Mouse (Mus musculus) embryonic facial prominence, embryonic 15.5 days (tissue): ENCODE measurements around the gene Kansl2. TPM values are rescaled to one million over a fixed set of nuclear protein-coding genes. Genes with fewer than 3 reads are reported as not detected.

Experiments used
- microRNA-seq: library from miRNA; unstranded; fragments of <30 nt; microRNA quantifications from one replicate; pipeline ENCODE4, GENCODE M21; 2016; ENCODE audit warnings: borderline number of aligned reads
- polyA plus RNA-seq: library from polyadenylated mRNA; unstranded; fragments of >200 nt; fragmentation: Nextera tagmentation; extraction: Ambion mirVana; gene quantifications from 2 replicates; pipeline ENCODE4 v1.2.1, GENCODE M21; 2015

The Kansl2 gene
- polyA plus RNA-seq, 1 experiment from 2014 or later = 101 TPM

Small RNA genes within 50 kb of the gene (microRNA-seq; reads per million reads assigned to microRNA genes)
- not detected for gene Mir1291

Other genes with a start within 250 kb of the Kansl2 start
- 0.75 and 0.83 TPM in 2 replicates for gene Zfp641, start 238.1 kb downstream of the Kansl2 start, polyA plus RNA-seq
- not detected in 2 replicates for gene Olfr285, start 216.9 kb downstream of the Kansl2 start, polyA plus RNA-seq
- gene Olfr284, start 193.3 kb downstream of the Kansl2 start, polyA plus RNA-seq = 0.67 and 0.87 TPM in 2 replicates
- gene Olfr283, start 153.3 kb downstream of the Kansl2 start, polyA plus RNA-seq = 0.19 TPM in 1 of 2 replicates, not detected in the other
- 0.51 TPM in 1 of 2 replicates, not detected in the other for gene Olfr282, start 103.0 kb downstream of the Kansl2 start, polyA plus RNA-seq
- gene Olfr281, start 81.7 kb downstream of the Kansl2 start, polyA plus RNA-seq = 0.07 TPM in 1 of 2 replicates, not detected in the other
- not detected in 2 replicates for gene OR5BS1P, start 64.4 kb downstream of the Kansl2 start, polyA plus RNA-seq
- not detected in 2 replicates for gene Lalba, start 51.5 kb downstream of the Kansl2 start, polyA plus RNA-seq
- gene Olfr279, start 41.9 kb downstream of the Kansl2 start, polyA plus RNA-seq = 0.03 TPM in 1 of 2 replicates, not detected in the other
- 54.7 and 57.5 TPM in 2 replicates for gene Ccnt1, start 36.7 kb upstream of the Kansl2 start, polyA plus RNA-seq
- 0.43 TPM in 1 of 2 replicates, not detected in the other for gene 4930415O20Rik, start 36.7 kb upstream of the Kansl2 start, polyA plus RNA-seq
- 18.1 and 19.6 TPM in 2 replicates for gene Adcy6, start 75.8 kb upstream of the Kansl2 start, polyA plus RNA-seq
- gene Cacnb3, start 96.6 kb upstream of the Kansl2 start, polyA plus RNA-seq = 45.7 and 48.2 TPM in 2 replicates
- 25.1 and 27.9 TPM in 2 replicates for gene Ddx23, start 128.6 kb upstream of the Kansl2 start, polyA plus RNA-seq
- 0.60 and 1.1 TPM in 2 replicates for gene Rnd1, start 143.2 kb upstream of the Kansl2 start, polyA plus RNA-seq
- gene Ccdc65, start 173.9 kb upstream of the Kansl2 start, polyA plus RNA-seq = 5.3 and 8.4 TPM in 2 replicates
- gene Fkbp11, start 193.9 kb upstream of the Kansl2 start, polyA plus RNA-seq = 82.8 and 87.4 TPM in 2 replicates
- gene Arf3, start 228.9 kb upstream of the Kansl2 start, polyA plus RNA-seq = 52.6 and 53.3 TPM in 2 replicates
- 6.0 and 8.0 TPM in 2 replicates for gene Wnt10b, start 243.9 kb upstream of the Kansl2 start, polyA plus RNA-seq